10 mouse cellular contexts compared by ENCODE assay signal in the genomic region with DNA sequence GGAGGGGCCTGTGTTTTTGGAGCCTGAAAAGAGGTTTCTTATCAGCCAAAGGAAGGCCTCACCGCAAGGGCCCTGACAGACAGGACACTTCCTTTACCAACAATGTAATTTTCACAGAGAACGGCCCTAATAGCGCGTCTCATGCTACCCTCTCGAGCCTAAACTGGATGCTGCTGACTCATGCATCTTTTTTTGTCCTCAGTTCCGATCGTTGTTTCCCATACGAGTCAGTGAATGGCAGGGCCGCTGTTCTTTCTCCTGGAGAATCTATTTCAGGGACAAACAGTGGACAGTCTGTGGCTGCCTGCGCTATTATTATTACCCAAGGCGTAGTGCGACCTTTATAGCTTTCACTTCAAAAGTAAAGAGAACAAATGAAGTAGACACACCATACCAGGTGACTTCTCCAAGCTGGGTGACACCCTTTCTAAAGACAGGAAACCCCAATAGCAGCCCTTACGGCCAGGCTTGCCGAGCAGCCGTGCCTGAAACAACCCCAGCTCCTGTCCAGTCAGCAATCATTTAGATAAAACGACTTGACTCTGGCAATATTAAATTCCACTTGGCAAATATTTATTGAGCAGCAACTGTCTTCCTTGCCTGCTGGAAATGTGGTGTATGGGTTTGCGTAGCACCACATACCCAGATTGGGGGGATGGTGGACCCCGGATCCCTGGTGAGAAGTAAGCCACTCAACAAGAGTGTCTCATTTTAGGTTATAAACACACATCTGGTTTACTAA. TPM values are rescaled to one million over a fixed set of nuclear protein-coding genes. Genes with fewer than 3 reads are reported as not detected.
DNase-seq lines count a peak whose midpoint lies in the region; ATAC-seq and TF ChIP-seq lines count a peak whose summit lies in the region.
"Had no signal": no experiment of that assay in that cellular context is flagged by ENCODE, and none has a peak within 500 bp of the region (broad histone marks: within the 10 kb centered on the region; RNA-seq: fewer than 3 reads in every experiment).

No protein-coding gene starts in this region.

- peak overlapping the region; percentile 18; the same call in 1 of the 2 replicates for H3K4me2 ChIP-seq in lung, postnatal 0 days (replicated peaks; ENCODE audit: low read depth, low read length)
- H3K4me2 ChIP-seq in heart, embryonic 11.5 days, result peak overlapping the region; percentile 54
- no peak overlapping the region for H3K4me2 ChIP-seq in limb, embryonic 15.5 days
- H3K4me2 ChIP-seq: neural tube, embryonic 13.5 days had no signal

- H3K36me3 ChIP-seq in lung, postnatal 0 days (ENCODE audit: insufficient read depth, low read length), result no peaks in the 10 kb centered on the region
- no peaks in the 10 kb centered on the region for H3K36me3 ChIP-seq in heart, embryonic 11.5 days (ENCODE audit: control insufficient read depth, insufficient read depth, low read length)
- H3K36me3 ChIP-seq in limb, embryonic 15.5 days, result no peaks in the 10 kb centered on the region
- H3K36me3 ChIP-seq: neural tube, embryonic 13.5 days had no signal

- 38% methylated on average over 18 of the region's 18 CpGs for WGBS in lung, postnatal 0 days
- WGBS in heart, embryonic 11.5 days (ENCODE audit: insufficient replicate concordance), result 28% methylated on average over 18 of the region's 18 CpGs
- 37% methylated on average over 18 of the region's 18 CpGs for WGBS in limb, embryonic 15.5 days

- TF ChIP-seq CTCF in lung, postnatal 0 days (IDR thresholded peaks at IDR 0.05), result no peak

- no peaks in the 10 kb centered on the region for H3K9me3 ChIP-seq in lung, postnatal 0 days (ENCODE audit: low read length)
- no peaks in the 10 kb centered on the region for H3K9me3 ChIP-seq in heart, embryonic 11.5 days (replicated peaks; ENCODE audit: control insufficient read depth, low read length)
- no peaks in the 10 kb centered on the region for H3K9me3 ChIP-seq in limb, embryonic 15.5 days
- H3K9me3 ChIP-seq: neural tube, embryonic 13.5 days had no signal

- H3K9ac ChIP-seq in lung, postnatal 0 days (replicated peaks; ENCODE audit: low read depth), result no peak overlapping the region
- H3K9ac ChIP-seq in heart, embryonic 11.5 days (ENCODE audit: low read depth, low read length), result peak overlapping the region; percentile 47; the same call in 1 of the 2 replicates
- H3K9ac ChIP-seq in limb, embryonic 15.5 days, result no peak overlapping the region
- H3K9ac ChIP-seq: neural tube, embryonic 13.5 days had no signal

- peak; percentile 53 for ATAC-seq in lung, postnatal 0 days
- no peak; the same call in 1 of the 2 replicates for ATAC-seq in heart, embryonic 11.5 days (replicated peaks; ENCODE audit: insufficient number of reproducible peaks, low FRiP score, low TSS enrichment)
- no peak for ATAC-seq in limb, embryonic 15.5 days (ENCODE audit: insufficient number of reproducible peaks, low FRiP score, low TSS enrichment, low read depth)

- no peak overlapping the region; the same call in 1 of the 2 replicates for H3K27ac ChIP-seq in lung, postnatal 0 days (ENCODE audit: low read length)
- H3K27ac ChIP-seq in heart, embryonic 11.5 days (ENCODE audit: low read depth, low read length), result peak overlapping the region; percentile 88
- H3K27ac ChIP-seq in limb, embryonic 15.5 days, result peak overlapping the region; percentile 27; the same call in 1 of the 2 replicates
- H3K27ac ChIP-seq: macrophage; neural tube, embryonic 13.5 days had no signal

- DNase-seq in lung, postnatal 0 days (ENCODE audit: low spot score), result no peak
- DNase-seq in lung, postnatal 25 days (ENCODE audit: low spot score), result no peak
- DNase-seq in cerebellum, postnatal 4 days (ENCODE audit: low spot score in 2 of 2), result no peak
- DNase-seq in cerebellum, adult 11 months, result no peak
- no peak for DNase-seq in kidney, adult 11 months
- DNase-seq: thymus, adult 2 months had no signal

- no peak overlapping the region for H3K4me3 ChIP-seq in lung, postnatal 0 days (ENCODE audit: low read depth, low read length)
- H3K4me3 ChIP-seq in heart, embryonic 11.5 days (ENCODE audit: low read depth, low read length), result no peak overlapping the region
- no peak overlapping the region for H3K4me3 ChIP-seq in limb, embryonic 15.5 days
- H3K4me3 ChIP-seq: neural tube, embryonic 13.5 days had no signal

- H3K27me3 ChIP-seq in lung, postnatal 0 days (replicated peaks; ENCODE audit: insufficient read depth, low read length), result no peaks in the 10 kb centered on the region
- H3K27me3 ChIP-seq in heart, embryonic 11.5 days (ENCODE audit: control insufficient read depth, insufficient read depth, low read length), result no peaks in the 10 kb centered on the region
- no peaks in the 10 kb centered on the region for H3K27me3 ChIP-seq in limb, embryonic 15.5 days
- H3K27me3 ChIP-seq: neural tube, embryonic 13.5 days had no signal

- no peak for TF ChIP-seq EP300 in lung, postnatal 0 days (IDR thresholded peaks at IDR 0.05)

- H3K4me1 ChIP-seq in lung, postnatal 0 days (ENCODE audit: insufficient read depth, low read depth, low read length), result no peaks in the 10 kb centered on the region
- H3K4me1 ChIP-seq in heart, embryonic 11.5 days (ENCODE audit: control insufficient read depth, insufficient read depth, low read length), result peaks cover 11% of the 10 kb centered on the region
- H3K4me1 ChIP-seq in limb, embryonic 15.5 days, result peaks cover 9% of the 10 kb centered on the region
- H3K4me1 ChIP-seq: neural tube, embryonic 13.5 days had no signal

RNA-seq across cellular contexts. Expression of a gene that starts 18.8 kb away (rescaled TPM):
- polyA plus RNA-seq in lung, postnatal 0 days (2015; fragmentation: Nextera tagmentation; extraction: Ambion mirVana), result 16.8 and 18.6 TPM in 2 replicates
- polyA plus RNA-seq in heart, embryonic 11.5 days (2014; fragmentation: Nextera tagmentation; extraction: Ambion mirVana), result 121 and 129 TPM in 2 replicates
- 20.7 and 20.8 TPM in 2 replicates for polyA plus RNA-seq in limb, embryonic 15.5 days (2015; fragmentation: Nextera tagmentation; extraction: Ambion mirVana)
- polyA plus RNA-seq: macrophage had no signal

RNA-seq across cellular contexts. Expression of a gene that starts 36.6 kb away (rescaled TPM):
- 138 and 140 TPM in 2 replicates for polyA plus RNA-seq in lung, postnatal 0 days (2015; fragmentation: Nextera tagmentation; extraction: Ambion mirVana)
- polyA plus RNA-seq in heart, embryonic 11.5 days (2014; fragmentation: Nextera tagmentation; extraction: Ambion mirVana), result 78.3 and 91.3 TPM in 2 replicates
- 103 and 112 TPM in 2 replicates for polyA plus RNA-seq in limb, embryonic 15.5 days (2015; fragmentation: Nextera tagmentation; extraction: Ambion mirVana)
